Mouse (Mus musculus): ENCODE results near the gene Otop2.

- TF ChIP-seq HCFC1 (IDR thresholded peaks at IDR 0.05; ENCODE audit: low read depth, low read length) (no peak), NELFE (IDR thresholded peaks at IDR 0.05; ENCODE audit: low read depth, low read length) (no peak), CTCF (IDR thresholded peaks at IDR 0.05 in 2 of 3, conservative IDR thresholded peaks at IDR 0.05 in 1 of 3; ENCODE audit: control insufficient read depth in 1 of 3, insufficient read depth in 1 of 3, low read depth in 2 of 3, low read length in 3 of 3, poor library complexity in 1 of 3, severe bottlenecking in 1 of 3) (no peak), EP300 (IDR thresholded peaks at IDR 0.05; ENCODE audit: low read depth in 1 of 2, low read length in 2 of 2) (peak; percentile 21 to 37; a peak in 2 of 4 replicates), MAZ (IDR thresholded peaks at IDR 0.05; ENCODE audit: low read depth, low read length) (no peak), ZMIZ1 (IDR thresholded peaks at IDR 0.05; ENCODE audit: low read depth, low read length) (no peak), TAL1 (IDR thresholded peaks at IDR 0.05; ENCODE audit: low read length) (peak; percentile 42; the same call in 1 of the 2 replicates), POLR2AphosphoS2 (IDR thresholded peaks at IDR 0.05; ENCODE audit: low read length) (no peak), GABPA (IDR thresholded peaks at IDR 0.05; ENCODE audit: low read depth, low read length) (no peak), POLR2A (IDR thresholded peaks at IDR 0.05; ENCODE audit: control insufficient read depth in 1 of 2, insufficient read depth in 1 of 2, low read depth in 1 of 2, low read length in 2 of 2, poor library complexity in 1 of 2) (no peak)
These were observed 63.4 kb downstream of the Otop2 start for GRCm38 (mm10) chr11:115370368-115370767.
